Mouse (Mus musculus) heart, postnatal 0 days (tissue): Measurements from ENCODE around the gene Rfk. TPM values are rescaled to one million over a fixed set of nuclear protein-coding genes. Genes with fewer than 3 reads are reported as not detected.

Experiments used
- ATAC-seq: fragments of 200-750 bp; cut with Nextera tagmentation; 2 replicates; pipeline ENCODE4 v1.8.0; 2017; ENCODE audit warnings: low read depth, moderate number of reproducible peaks, moderate library complexity; ENCODE audit not compliant: insufficient read depth
- DNase-seq: peaks from one replicate; pipeline ENCODE4 v3.0.0-alpha.2; 2016; ENCODE audit warnings: low spot score
- H3K27ac ChIP-seq: fragments of 300-500 bp; sonication (generic); 2 replicates; pipeline ENCODE4 v1.5.1; 2014; ENCODE audit warnings: low read depth, mild to moderate bottlenecking
- H3K27me3 ChIP-seq: fragments of 300-500 bp; sonication (generic); 2 replicates; pipeline ENCODE4 v1.6.1; 2014; ENCODE audit warnings: low read length, mixed read lengths; ENCODE audit not compliant: control insufficient read depth, insufficient read depth
- H3K36me3 ChIP-seq: fragments of 300-500 bp; sonication (generic); replicated peaks from 2 replicates; pipeline ENCODE4 v1.6.1; 2014; ENCODE audit warnings: low read length, mixed read lengths; ENCODE audit not compliant: control insufficient read depth, insufficient read depth
- H3K4me1 ChIP-seq: fragments of 300-500 bp; sonication (generic); 2 replicates; pipeline ENCODE4 v1.6.1; 2014; ENCODE audit warnings: antibody characterized with exemption; ENCODE audit not compliant: control insufficient read depth, insufficient read depth
- H3K4me2 ChIP-seq: fragments of 300-500 bp; sonication (generic); 2 replicates; pipeline ENCODE4 v1.6.1; 2014; ENCODE audit warnings: low read depth, mild to moderate bottlenecking, low read length, moderate library complexity
- H3K4me3 ChIP-seq: fragments of 300-500 bp; sonication (generic); 2 replicates; pipeline ENCODE4 v1.5.1; 2014; ENCODE audit warnings: low read depth, low read length
- H3K9ac ChIP-seq: fragments of 300-500 bp; sonication (generic); replicated peaks from 2 replicates; pipeline ENCODE4 v1.6.1; 2014; ENCODE audit warnings: low read depth, low read length, mixed read lengths
- H3K9me3 ChIP-seq: fragments of 300-500 bp; sonication (generic); replicated peaks from 2 replicates; pipeline ENCODE4 v1.6.1; 2016; ENCODE audit warnings: low read length; ENCODE audit not compliant: control insufficient read depth
- CTCF ChIP-seq: IDR thresholded peaks from 2 replicates; pipeline ENCODE4 v1.5.1; 2016; ENCODE audit warnings: antibody characterized with exemption, control low read depth, low read depth
- EP300 ChIP-seq: IDR thresholded peaks from 2 replicates; pipeline ENCODE4 v1.6.1; 2016; ENCODE audit warnings: antibody characterized with exemption, low read depth
- WGBS: fragments of 180-500 bp; shearing (Covaris S2); extraction: QIAGEN DNeasy Blood & Tissue Kit; methylation state at CpG from one replicate; pipeline ENCODE4 v1.1.7; 2014; 5-methylcytosine and 5-hydroxymethylcytosine counted together
- polyA plus RNA-seq: library from polyadenylated mRNA; unstranded; fragments of >200 nt; fragmentation: Nextera tagmentation; extraction: Ambion mirVana; gene quantifications from 2 replicates; pipeline ENCODE4 v1.2.1, GENCODE M21; 2015
- total RNA-seq: library from RNA; depleted of rRNA; stranded (reverse); fragments of >200 nt; gene quantifications from 2 replicates; pipeline ENCODE4 v1.2.3, GENCODE M21; 2014; ENCODE audit warnings: low replicate concordance

The Rfk gene
- total and polyA plus RNA-seq, 2 experiments from 2014 or later = 51.0 to 66.2 TPM

- no peak for ATAC-seq
- no peaks in the 10 kb centered on the region for H3K4me1 ChIP-seq
- 55% methylated on average over 1 of the region's 1 CpGs for WGBS
These were observed 8.4 kb upstream of the Rfk start for GRCm38 (mm10) chr19:17385426-17385825.

GRCm38 (mm10) chr19:17386424-17386823, 7.4 kb upstream of the Rfk start:
- H3K4me3 ChIP-seq = no peak overlapping the region
- H3K4me1 ChIP-seq = no peaks in the 10 kb centered on the region
- H3K9me3 ChIP-seq = no peaks in the 10 kb centered on the region
- no peaks in the 10 kb centered on the region for H3K36me3 ChIP-seq
- no peak for ATAC-seq
- no peak for DNase-seq
- WGBS = 70% methylated on average over 6 of the region's 6 CpGs
- H3K27me3 ChIP-seq = no peaks in the 10 kb centered on the region
- no peak overlapping the region for H3K27ac ChIP-seq
- H3K9ac ChIP-seq = no peak overlapping the region
- TF ChIP-seq EP300 = no peak
- no peak for TF ChIP-seq CTCF
- no peak overlapping the region for H3K4me2 ChIP-seq

More at GRCm38 (mm10) chr19:17385426-17385825, 8.4 kb upstream of the Rfk start:
- Histone ChIP-seq H3K4me3 (no peak overlapping the region), H3K4me2 (no peak overlapping the region), H3K9ac (no peak overlapping the region), H3K27me3 (no peaks in the 10 kb centered on the region), H3K9me3 (no peaks in the 10 kb centered on the region), H3K36me3 (no peaks in the 10 kb centered on the region), H3K27ac (no peak overlapping the region)
- TF ChIP-seq CTCF (no peak), EP300 (no peak)
- DNase-seq = no peak

- DNase-seq (peak; percentile 68), ATAC-seq (no peak)
- H3K9me3 ChIP-seq = no peaks in the 10 kb centered on the region
- H3K36me3 ChIP-seq = no peaks in the 10 kb centered on the region
- no peak overlapping the region for H3K9ac ChIP-seq
- peak; percentile 66 for TF ChIP-seq CTCF
- TF ChIP-seq EP300 = no peak
- H3K27ac ChIP-seq = no peak overlapping the region
- no peak overlapping the region for H3K4me3 ChIP-seq
- H3K4me1 ChIP-seq = 0 out of 2 replicates have a peak, but pooled peaks cover 4% of the 10 kb centered on the region
- WGBS = 13% methylated on average over 2 of the region's 2 CpGs
- H3K27me3 ChIP-seq = no peaks in the 10 kb centered on the region
- no peak overlapping the region for H3K4me2 ChIP-seq
These were observed 5.4 kb upstream of the Rfk start for GRCm38 (mm10) chr19:17388404-17388803.

GRCm38 (mm10) chr19:17392866-17393265, 977 bp upstream of the Rfk start:
- no peaks in the 10 kb centered on the region for H3K9me3 ChIP-seq
- no peaks in the 10 kb centered on the region for H3K27me3 ChIP-seq
- peak overlapping the region; percentile 90; the same call in 1 of the 2 replicates for H3K4me2 ChIP-seq
- no peak for DNase-seq
- TF ChIP-seq CTCF = no peak
- no peak for TF ChIP-seq EP300
- H3K36me3 ChIP-seq = peaks cover 8% of the 10 kb centered on the region; the same call in 1 of the 2 replicates
- H3K27ac ChIP-seq = no peak overlapping the region
- no peak for ATAC-seq
- 30% methylated on average over 3 of the region's 3 CpGs for WGBS
- no peak overlapping the region for H3K4me3 ChIP-seq
- peaks cover 16% of the 10 kb centered on the region for H3K4me1 ChIP-seq
- H3K9ac ChIP-seq = no peak overlapping the region

GRCm38 (mm10) chr19:17396802-17397201, 3.0 kb downstream of the Rfk start:
- ATAC-seq (no peak), DNase-seq (peak; percentile 39)
- peak overlapping the region; percentile 57 for H3K27ac ChIP-seq
- no peaks in the 10 kb centered on the region for H3K9me3 ChIP-seq
- TF ChIP-seq CTCF (no peak), EP300 (peak; percentile 48; the same call in 1 of the 2 replicates)
- WGBS = 58% methylated on average over 4 of the region's 4 CpGs
- H3K9ac ChIP-seq = no peak overlapping the region
- H3K36me3 ChIP-seq = peaks cover 38% of the 10 kb centered on the region
- no peak overlapping the region for H3K4me2 ChIP-seq
- no peaks in the 10 kb centered on the region for H3K27me3 ChIP-seq
- no peak overlapping the region for H3K4me3 ChIP-seq
- H3K4me1 ChIP-seq = peaks cover 16% of the 10 kb centered on the region

- no peak overlapping the region for H3K4me2 ChIP-seq
- ATAC-seq (no peak), DNase-seq (no peak)
- peaks cover 16% of the 10 kb centered on the region for H3K4me1 ChIP-seq
- TF ChIP-seq EP300 (no peak), CTCF (no peak)
- no peak overlapping the region for H3K9ac ChIP-seq
- H3K27me3 ChIP-seq = no peaks in the 10 kb centered on the region
- no peak overlapping the region for H3K27ac ChIP-seq
- H3K4me3 ChIP-seq = no peak overlapping the region
- no peaks in the 10 kb centered on the region for H3K9me3 ChIP-seq
- peaks cover 38% of the 10 kb centered on the region for H3K36me3 ChIP-seq
- 63% methylated on average over 5 of the region's 5 CpGs for WGBS
These were observed 4.1 kb downstream of the Rfk start for GRCm38 (mm10) chr19:17397922-17398321.
